Mouse (Mus musculus) heart, postnatal 0 days (tissue): ENCODE measurements at regions not wholly inside any gene's neighbourhood (a gene's known extent, or its start where the extent isn't known, plus 50 kb on each side); places are given as distances from the start of the nearest gene placed in this dataset.

ENCODE experiments used
- CTCF ChIP-seq: IDR thresholded peaks from 2 replicates; pipeline ENCODE4 v1.5.1; 2016; ENCODE audit warnings: antibody characterized with exemption, control low read depth, low read depth
- EP300 ChIP-seq: IDR thresholded peaks from 2 replicates; pipeline ENCODE4 v1.6.1; 2016; ENCODE audit warnings: antibody characterized with exemption, low read depth

DNA sequence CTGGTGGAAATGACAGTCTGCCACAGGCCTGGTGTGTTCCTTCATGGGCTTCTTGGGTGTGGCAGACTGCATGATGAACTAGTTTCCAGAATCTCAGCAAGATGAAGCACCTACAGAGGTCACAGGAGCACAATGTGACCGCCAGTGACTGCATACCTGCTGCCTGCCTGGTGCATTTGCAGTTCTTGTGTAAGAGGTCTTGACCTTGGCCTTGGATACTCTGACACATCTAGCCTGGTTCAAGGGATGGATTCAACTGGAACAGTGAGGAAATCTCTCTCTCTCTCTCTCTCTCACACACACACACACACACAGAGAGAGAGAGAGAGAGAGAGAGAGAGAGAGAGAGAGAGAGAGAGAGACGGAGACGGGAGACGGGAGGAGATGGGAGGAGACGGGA is 301.9 kb upstream of the Hs6st1 start:
- TF ChIP-seq CTCF (no peak), EP300 (no peak)
